Mouse (Mus musculus) midbrain, postnatal 0 days (tissue): ENCODE results near the gene Akr1c12. TPM values are rescaled to one million over a fixed set of nuclear protein-coding genes. Genes with fewer than 3 reads are reported as not detected.
"Not testable (repeated sequence)": the region's sequence is repeated elsewhere in the genome, so short reads cannot be mapped to it uniquely, and the experiment has no call there.

Experiments used
- ATAC-seq: fragments of 200-750 bp; cut with Nextera tagmentation; 2 replicates; pipeline ENCODE4 v1.8.0; 2017; ENCODE audit warnings: moderate number of reproducible peaks, mild to moderate bottlenecking, moderate TSS enrichment, moderate library complexity; ENCODE audit not compliant: low FRiP score
- DNase-seq: peaks from one replicate; pipeline ENCODE4 v3.0.0-alpha.2; 2015; ENCODE audit warnings: low spot score
- H3K27ac ChIP-seq: fragments of 300-500 bp; sonication (generic); 2 replicates; pipeline ENCODE4 v1.5.1; 2014; ENCODE audit warnings: low read depth, mild to moderate bottlenecking, low read length, mixed read lengths
- H3K27me3 ChIP-seq: fragments of 300-500 bp; sonication (generic); 2 replicates; pipeline ENCODE4 v1.6.1; 2014; ENCODE audit warnings: low read length, control low read depth, mixed read lengths; ENCODE audit not compliant: insufficient read depth
- H3K36me3 ChIP-seq: fragments of 300-500 bp; sonication (generic); 2 replicates; pipeline ENCODE4 v1.6.1; 2014; ENCODE audit warnings: low read length, control low read depth, mixed read lengths; ENCODE audit not compliant: insufficient read depth
- H3K4me1 ChIP-seq: fragments of 300-500 bp; sonication (generic); 2 replicates; pipeline ENCODE4 v1.6.1; 2014; ENCODE audit warnings: mild to moderate bottlenecking, control low read depth, antibody characterized with exemption, low read length, mixed read lengths; ENCODE audit not compliant: insufficient read depth
- H3K4me2 ChIP-seq: fragments of 300-500 bp; sonication (generic); 2 replicates; pipeline ENCODE4 v1.6.1; 2014; ENCODE audit warnings: low read depth, mild to moderate bottlenecking, low read length, mixed read lengths; ENCODE audit not compliant: poor library complexity, severe bottlenecking
- H3K4me3 ChIP-seq: fragments of 300-500 bp; sonication (generic); 2 replicates; pipeline ENCODE4 v1.5.1; 2014; ENCODE audit warnings: low read depth, mild to moderate bottlenecking, low read length, moderate library complexity
- H3K9ac ChIP-seq: fragments of 300-500 bp; sonication (generic); replicated peaks from 2 replicates; pipeline ENCODE4 v1.6.1; 2014; ENCODE audit warnings: mild to moderate bottlenecking, low read length, moderate library complexity, mixed read lengths; ENCODE audit not compliant: poor library complexity, severe bottlenecking
- H3K9me3 ChIP-seq: fragments of 300-500 bp; sonication (generic); 2 replicates; pipeline ENCODE4 v1.6.1; 2016; ENCODE audit warnings: low read length, control low read depth
- CTCF ChIP-seq: IDR thresholded peaks from 2 replicates; pipeline ENCODE4 v1.5.1; 2016; ENCODE audit warnings: antibody characterized with exemption, mild to moderate bottlenecking
- WGBS: fragments of 180-500 bp; shearing (Covaris S2); extraction: QIAGEN DNeasy Blood & Tissue Kit; methylation state at CpG from one replicate; pipeline ENCODE4 v1.1.7; 2014; 5-methylcytosine and 5-hydroxymethylcytosine counted together
- polyA plus RNA-seq: library from polyadenylated mRNA; unstranded; fragments of >200 nt; fragmentation: Nextera tagmentation; extraction: Ambion mirVana; gene quantifications from 2 replicates; pipeline ENCODE4 v1.2.1, GENCODE M21; 2015
- total RNA-seq: library from RNA; depleted of rRNA; stranded (reverse); fragments of >200 nt; gene quantifications from 2 replicates; pipeline ENCODE4 v1.2.3, GENCODE M21; 2014

The Akr1c12 gene
- total and polyA plus RNA-seq, 2 experiments from 2014 or later: 0.17 TPM; not detected in 1

GRCm38 (mm10) chr13:4277526-4277925, 1.7 kb downstream of the Akr1c12 start:
- 87% methylated on average over 2 of the region's 2 CpGs for WGBS
- DNase-seq (no peak), ATAC-seq (no peak)
- H3K9ac ChIP-seq: no peak overlapping the region
- no peaks in the 10 kb centered on the region for H3K27me3 ChIP-seq
- H3K36me3 ChIP-seq: no peaks in the 10 kb centered on the region
- H3K9me3 ChIP-seq: no peaks in the 10 kb centered on the region
- no peak overlapping the region for H3K4me2 ChIP-seq
- no peak for TF ChIP-seq CTCF
- H3K4me1 ChIP-seq: no peaks in the 10 kb centered on the region
- no peak overlapping the region for H3K4me3 ChIP-seq
- no peak overlapping the region for H3K27ac ChIP-seq

- Histone ChIP-seq H3K9me3 (no peaks in the 10 kb centered on the region), H3K27me3 (no peaks in the 10 kb centered on the region), H3K27ac (no peak overlapping the region), H3K9ac (no peak overlapping the region), H3K4me1 (no peaks in the 10 kb centered on the region), H3K4me2 (no peak overlapping the region), H3K36me3 (no peaks in the 10 kb centered on the region), H3K4me3 (no peak overlapping the region)
- ATAC-seq: no peak
- TF ChIP-seq CTCF: no peak
- no peak for DNase-seq
Observed at GRCm38 (mm10) chr13:4270860-4271259, 8.4 kb downstream of the Akr1c12 start.

GRCm38 (mm10) chr13:4265455-4265854, 13.8 kb downstream of the Akr1c12 start:
- H3K4me2 ChIP-seq, ATAC-seq, H3K4me3 ChIP-seq, H3K9ac ChIP-seq, H3K9me3 ChIP-seq, H3K4me1 ChIP-seq, H3K36me3 ChIP-seq, H3K27ac ChIP-seq, DNase-seq, H3K27me3 ChIP-seq: not testable (repeated sequence)
- 96% methylated on average over 2 of the region's 2 CpGs for WGBS

- TF ChIP-seq CTCF: no peak
- H3K9me3 ChIP-seq: no peaks in the 10 kb centered on the region
- no peak overlapping the region for H3K4me3 ChIP-seq
- H3K36me3 ChIP-seq: no peaks in the 10 kb centered on the region
- H3K4me2 ChIP-seq: no peak overlapping the region
- 91% methylated on average over 2 of the region's 2 CpGs for WGBS
- H3K9ac ChIP-seq: no peak overlapping the region
- H3K27ac ChIP-seq: no peak overlapping the region
- DNase-seq: no peak
- ATAC-seq: no peak
- no peaks in the 10 kb centered on the region for H3K27me3 ChIP-seq
- no peaks in the 10 kb centered on the region for H3K4me1 ChIP-seq
Observed at GRCm38 (mm10) chr13:4265047-4265446, 14.2 kb downstream of the Akr1c12 start.

- no peak overlapping the region for H3K9ac ChIP-seq
- no peak overlapping the region for H3K27ac ChIP-seq
- no peaks in the 10 kb centered on the region for H3K27me3 ChIP-seq
- no peak overlapping the region for H3K4me3 ChIP-seq
- H3K9me3 ChIP-seq: no peaks in the 10 kb centered on the region
- 85% methylated on average over 3 of the region's 3 CpGs for WGBS
- no peaks in the 10 kb centered on the region for H3K36me3 ChIP-seq
- TF ChIP-seq CTCF: no peak
- no peak overlapping the region for H3K4me2 ChIP-seq
- DNase-seq (no peak), ATAC-seq (no peak)
- H3K4me1 ChIP-seq: no peaks in the 10 kb centered on the region
Observed at GRCm38 (mm10) chr13:4264612-4265011, 14.6 kb downstream of the Akr1c12 start.

- Histone ChIP-seq H3K4me2 (no peak overlapping the region), H3K9ac (no peak overlapping the region), H3K4me3 (no peak overlapping the region), H3K9me3 (no peaks in the 10 kb centered on the region), H3K27me3 (no peaks in the 10 kb centered on the region), H3K4me1 (no peaks in the 10 kb centered on the region), H3K36me3 (no peaks in the 10 kb centered on the region), H3K27ac (no peak overlapping the region)
- DNase-seq (no peak), ATAC-seq (no peak)
- WGBS: 81% methylated on average over 6 of the region's 6 CpGs
- TF ChIP-seq CTCF: no peak
Observed at GRCm38 (mm10) chr13:4257349-4257748, 21.9 kb downstream of the Akr1c12 start.

- DNase-seq: not testable (repeated sequence)
Observed at GRCm38 (mm10) chr13:4256894-4257293, 22.3 kb downstream of the Akr1c12 start.

More at GRCm38 (mm10) chr13:4256894-4257293, 22.3 kb downstream of the Akr1c12 start:
- ATAC-seq, H3K9ac ChIP-seq, H3K4me1 ChIP-seq, H3K4me2 ChIP-seq, H3K27me3 ChIP-seq, H3K4me3 ChIP-seq, H3K9me3 ChIP-seq, H3K27ac ChIP-seq, H3K36me3 ChIP-seq: not testable (repeated sequence)
